Mouse (Mus musculus): ENCODE measurements around the gene Glce. TPM values are rescaled to one million over a fixed set of nuclear protein-coding genes. Genes with fewer than 3 reads are reported as not detected.

Glce gene
- polyA plus RNA-seq, 1 experiment from 2014 or later: 27.6 TPM

DNA sequence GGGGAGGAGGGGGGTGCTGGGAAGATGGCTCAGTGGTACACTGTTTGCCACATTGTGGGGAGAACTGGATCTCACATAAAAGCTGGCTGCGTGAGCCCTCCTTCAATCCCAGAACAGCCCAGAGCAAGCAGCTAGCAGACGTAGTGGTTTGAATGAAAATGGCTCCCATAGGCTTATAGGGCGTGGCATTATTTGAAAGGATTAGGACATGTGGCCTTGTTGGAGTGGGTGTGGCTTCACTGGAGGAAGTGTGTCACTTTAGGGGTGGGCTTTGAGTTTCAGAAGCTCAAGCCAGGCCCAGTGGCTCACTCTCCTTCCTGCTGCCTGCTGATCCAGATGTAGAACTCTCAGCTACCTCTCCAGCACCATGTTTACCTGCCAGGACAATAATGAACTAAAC is 90.2 kb downstream of the Glce start:
- no peak overlapping the region for H3K4me2 ChIP-seq (replicated peaks; ENCODE audit: low read depth, low read length)
- no peak for ATAC-seq (ENCODE audit: insufficient number of reproducible peaks, insufficient read depth, low FRiP score, low read depth)
- H3K27me3 ChIP-seq (ENCODE audit: control insufficient read depth, insufficient read depth, low read length): no peaks in the 10 kb centered on the region
- H3K4me3 ChIP-seq (ENCODE audit: low read depth, low read length): no peak overlapping the region
- H3K27ac ChIP-seq (ENCODE audit: low read length): no peak overlapping the region
- H3K9ac ChIP-seq (replicated peaks; ENCODE audit: low read depth, low read length): no peak overlapping the region
- no peaks in the 10 kb centered on the region for H3K9me3 ChIP-seq (ENCODE audit: control insufficient read depth, low read depth, low read length)
- WGBS: 89% methylated on average over 3 of the region's 3 CpGs
- H3K36me3 ChIP-seq (ENCODE audit: control insufficient read depth, insufficient read depth, low read length): no peaks in the 10 kb centered on the region
- H3K4me1 ChIP-seq (ENCODE audit: control insufficient read depth, insufficient read depth, low read length): no peaks in the 10 kb centered on the region

DNA sequence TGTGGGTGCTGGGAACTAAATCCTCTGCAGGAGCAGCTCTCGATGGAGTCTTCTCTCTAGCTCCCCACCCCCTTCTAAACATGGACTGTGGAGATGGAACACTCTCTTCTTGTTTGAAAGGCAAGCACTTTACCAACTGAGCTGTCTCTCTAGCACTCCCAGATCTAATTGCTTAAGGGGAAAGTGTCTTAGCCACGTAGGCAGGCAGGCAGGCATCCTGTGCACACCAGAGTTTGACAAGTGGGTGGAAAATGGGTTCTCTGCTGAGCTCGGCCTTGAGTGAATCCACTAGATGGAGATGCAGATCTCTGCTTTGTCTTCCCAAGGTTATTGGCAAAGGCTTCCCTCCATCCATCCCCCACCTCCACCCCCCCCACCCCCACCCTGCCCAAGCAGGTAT is 94.4 kb downstream of the Glce start:
- Histone ChIP-seq H3K36me3 (ENCODE audit: control insufficient read depth, insufficient read depth, low read length) (no peaks in the 10 kb centered on the region), H3K4me1 (ENCODE audit: control insufficient read depth, insufficient read depth, low read length) (0 out of 2 replicates have a peak, but pooled peaks cover 6% of the 10 kb centered on the region), H3K9me3 (ENCODE audit: control insufficient read depth, low read depth, low read length) (no peaks in the 10 kb centered on the region), H3K4me2 (replicated peaks; ENCODE audit: low read depth, low read length) (no peak overlapping the region), H3K27me3 (ENCODE audit: control insufficient read depth, insufficient read depth, low read length) (no peaks in the 10 kb centered on the region), H3K9ac (replicated peaks; ENCODE audit: low read depth, low read length) (no peak overlapping the region), H3K4me3 (ENCODE audit: low read depth, low read length) (no peak overlapping the region), H3K27ac (ENCODE audit: low read length) (no peak overlapping the region)
- WGBS: 46% methylated on average over 3 of the region's 3 CpGs
- no peak for ATAC-seq (ENCODE audit: insufficient number of reproducible peaks, insufficient read depth, low FRiP score, low read depth)

DNA sequence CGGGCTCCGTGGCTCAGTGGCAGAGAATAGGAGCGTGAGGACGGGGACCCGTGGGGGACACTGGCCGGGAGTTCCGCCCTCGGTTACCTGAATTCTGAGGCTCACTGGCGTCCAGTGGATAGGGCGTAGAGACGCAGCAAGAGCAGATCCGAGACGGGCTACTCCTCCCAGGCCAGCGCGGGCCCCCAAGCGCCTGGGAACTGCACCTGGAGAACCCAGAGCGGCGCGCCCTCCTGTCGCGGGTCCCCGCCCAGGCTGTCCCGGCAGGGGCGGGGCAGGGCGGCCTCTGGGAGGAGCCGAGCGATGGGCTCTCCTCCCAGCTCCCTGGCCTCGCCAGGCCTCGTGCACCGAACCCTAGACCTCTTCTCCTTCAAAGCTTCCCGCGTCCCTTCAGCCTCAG is 95.9 kb downstream of the Glce start, which contains the start of gene Paqr5:
Gene Paqr5 (minus strand): TSS at position 257 of the 400 bp plus-strand sequence.
- no peaks in the 10 kb centered on the region for H3K36me3 ChIP-seq (ENCODE audit: control insufficient read depth, insufficient read depth, low read length)
- ATAC-seq (ENCODE audit: insufficient number of reproducible peaks, insufficient read depth, low FRiP score, low read depth): peak; percentile 85
- under 1% methylated on average over 32 of the region's 32 CpGs for WGBS
- H3K4me3 ChIP-seq (ENCODE audit: low read depth, low read length): peak within 1 kb of the TSS; percentile 40
- H3K4me1 ChIP-seq (ENCODE audit: control insufficient read depth, insufficient read depth, low read length): peaks cover 9% of the 10 kb centered on the region; the same call in 1 of the 2 replicates
- H3K9me3 ChIP-seq (ENCODE audit: control insufficient read depth, low read depth, low read length): no peaks in the 10 kb centered on the region
- H3K27ac ChIP-seq (ENCODE audit: low read length): no peak within 1 kb of the TSS
- no peaks in the 10 kb centered on the region for H3K27me3 ChIP-seq (ENCODE audit: control insufficient read depth, insufficient read depth, low read length)
- peak within 1 kb of the TSS; percentile 71 for H3K4me2 ChIP-seq (replicated peaks; ENCODE audit: low read depth, low read length)
- peak within 1 kb of the TSS; percentile 26; the same call in 1 of the 2 replicates for H3K9ac ChIP-seq (replicated peaks; ENCODE audit: low read depth, low read length)

DNA sequence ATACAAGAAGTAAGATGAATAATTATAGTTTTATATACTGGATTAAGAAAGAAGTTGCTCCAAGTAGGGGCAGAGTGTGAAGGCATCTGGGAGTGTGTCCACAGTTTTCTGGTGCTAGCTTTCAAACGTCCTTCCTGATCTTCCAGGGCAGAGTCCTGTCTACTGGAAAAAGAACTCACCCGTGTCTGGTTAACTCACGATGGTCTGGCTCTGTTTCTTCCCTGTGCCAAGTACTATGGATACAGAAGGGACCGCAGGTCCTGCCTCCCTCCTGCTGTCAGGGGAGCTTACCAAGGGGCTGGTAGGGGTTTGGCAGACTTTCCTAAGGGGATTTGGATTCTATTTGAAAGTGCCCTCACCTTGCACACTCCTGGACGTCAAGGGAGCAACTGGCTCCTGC is 97.4 kb downstream of the Glce start:
- Histone ChIP-seq H3K4me1 (ENCODE audit: control insufficient read depth, insufficient read depth, low read length) (peaks cover 11% of the 10 kb centered on the region; the same call in 1 of the 2 replicates), H3K27me3 (ENCODE audit: control insufficient read depth, insufficient read depth, low read length) (no peaks in the 10 kb centered on the region), H3K4me3 (ENCODE audit: low read depth, low read length) (no peak overlapping the region), H3K9me3 (ENCODE audit: control insufficient read depth, low read depth, low read length) (no peaks in the 10 kb centered on the region), H3K9ac (replicated peaks; ENCODE audit: low read depth, low read length) (no peak overlapping the region), H3K36me3 (ENCODE audit: control insufficient read depth, insufficient read depth, low read length) (no peaks in the 10 kb centered on the region), H3K4me2 (replicated peaks; ENCODE audit: low read depth, low read length) (no peak overlapping the region; the same call in 1 of the 2 replicates), H3K27ac (ENCODE audit: low read length) (no peak overlapping the region)
- 51% methylated on average over 5 of the region's 5 CpGs for WGBS
- no peak for ATAC-seq (ENCODE audit: insufficient number of reproducible peaks, insufficient read depth, low FRiP score, low read depth)

DNA sequence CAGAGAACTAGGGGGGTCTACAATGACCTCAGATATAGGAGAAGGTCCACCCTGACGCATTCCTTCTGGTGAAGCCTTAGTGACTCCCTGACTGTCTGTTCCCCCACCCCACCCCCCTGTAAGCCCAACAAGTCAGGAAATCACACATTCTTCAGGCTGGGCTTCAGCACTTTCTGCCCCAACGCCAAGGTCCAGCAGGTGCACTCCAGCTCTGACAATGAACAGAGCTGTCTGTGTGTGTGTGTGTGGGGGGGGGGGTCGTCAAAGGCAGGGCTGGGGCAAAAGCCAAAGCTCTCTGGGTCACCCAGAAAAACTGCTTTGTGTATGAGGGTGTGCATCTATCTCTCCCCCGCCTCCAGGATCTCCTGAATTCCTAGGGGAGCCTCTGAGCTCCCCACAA is 98.6 kb downstream of the Glce start:
- H3K27me3 ChIP-seq (ENCODE audit: control insufficient read depth, insufficient read depth, low read length): no peaks in the 10 kb centered on the region
- H3K4me3 ChIP-seq (ENCODE audit: low read depth, low read length): no peak overlapping the region
- H3K4me2 ChIP-seq (replicated peaks; ENCODE audit: low read depth, low read length): no peak overlapping the region
- peaks cover 11% of the 10 kb centered on the region; the same call in 1 of the 2 replicates for H3K4me1 ChIP-seq (ENCODE audit: control insufficient read depth, insufficient read depth, low read length)
- H3K9me3 ChIP-seq (ENCODE audit: control insufficient read depth, low read depth, low read length): no peaks in the 10 kb centered on the region
- 37% methylated on average over 4 of the region's 4 CpGs for WGBS
- H3K27ac ChIP-seq (ENCODE audit: low read length): no peak overlapping the region
- no peak overlapping the region for H3K9ac ChIP-seq (replicated peaks; ENCODE audit: low read depth, low read length)
- no peak for ATAC-seq (ENCODE audit: insufficient number of reproducible peaks, insufficient read depth, low FRiP score, low read depth)
- H3K36me3 ChIP-seq (ENCODE audit: control insufficient read depth, insufficient read depth, low read length): no peaks in the 10 kb centered on the region

DNA sequence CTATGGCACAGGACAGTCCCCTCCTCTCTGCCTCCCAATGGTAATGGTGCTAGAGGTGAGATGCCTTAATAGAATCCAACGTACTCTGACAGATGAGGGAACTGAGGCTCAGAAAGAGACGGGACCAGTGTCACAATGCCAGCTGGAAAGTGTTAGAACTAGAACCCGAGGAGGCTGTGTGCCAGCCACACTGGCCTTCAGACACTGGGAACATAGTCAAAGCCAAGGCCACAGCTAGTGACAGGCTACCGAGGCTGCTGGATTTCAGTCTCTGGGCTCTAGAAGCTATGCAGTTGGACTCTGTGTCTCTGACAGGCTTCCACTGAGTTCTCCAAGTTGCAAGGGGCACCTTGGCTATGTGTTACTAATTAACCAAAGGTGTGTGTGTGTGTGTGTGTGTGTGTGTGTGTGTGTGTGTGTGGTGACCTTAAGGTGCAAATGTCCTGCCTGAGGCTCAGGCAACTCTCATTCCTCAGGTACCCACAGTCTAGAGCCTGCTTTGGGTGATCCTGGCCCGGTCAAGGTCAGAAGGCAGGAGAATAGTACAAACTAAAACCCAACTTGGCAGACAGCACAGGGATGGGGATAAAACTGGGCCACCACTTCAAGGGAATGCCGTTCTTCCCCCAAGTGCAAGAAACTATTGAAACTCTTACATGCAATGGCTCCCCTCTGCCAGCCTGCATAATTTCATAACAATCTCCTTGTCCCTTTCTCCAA is 99.3 kb downstream of the Glce start:
- Histone ChIP-seq H3K27ac (ENCODE audit: low read length) (no peak overlapping the region), H3K4me1 (ENCODE audit: control insufficient read depth, insufficient read depth, low read length) (peaks cover 11% of the 10 kb centered on the region; the same call in 1 of the 2 replicates), H3K9me3 (ENCODE audit: control insufficient read depth, low read depth, low read length) (no peaks in the 10 kb centered on the region), H3K4me3 (ENCODE audit: low read depth, low read length) (no peak overlapping the region), H3K27me3 (ENCODE audit: control insufficient read depth, insufficient read depth, low read length) (no peaks in the 10 kb centered on the region), H3K4me2 (replicated peaks; ENCODE audit: low read depth, low read length) (no peak overlapping the region), H3K36me3 (ENCODE audit: control insufficient read depth, insufficient read depth, low read length) (no peaks in the 10 kb centered on the region), H3K9ac (replicated peaks; ENCODE audit: low read depth, low read length) (no peak overlapping the region)
- ATAC-seq (ENCODE audit: insufficient number of reproducible peaks, insufficient read depth, low FRiP score, low read depth): peak; percentile 15; the same call in 1 of the 2 replicates
- WGBS: 81% methylated on average over 6 of the region's 6 CpGs

DNA sequence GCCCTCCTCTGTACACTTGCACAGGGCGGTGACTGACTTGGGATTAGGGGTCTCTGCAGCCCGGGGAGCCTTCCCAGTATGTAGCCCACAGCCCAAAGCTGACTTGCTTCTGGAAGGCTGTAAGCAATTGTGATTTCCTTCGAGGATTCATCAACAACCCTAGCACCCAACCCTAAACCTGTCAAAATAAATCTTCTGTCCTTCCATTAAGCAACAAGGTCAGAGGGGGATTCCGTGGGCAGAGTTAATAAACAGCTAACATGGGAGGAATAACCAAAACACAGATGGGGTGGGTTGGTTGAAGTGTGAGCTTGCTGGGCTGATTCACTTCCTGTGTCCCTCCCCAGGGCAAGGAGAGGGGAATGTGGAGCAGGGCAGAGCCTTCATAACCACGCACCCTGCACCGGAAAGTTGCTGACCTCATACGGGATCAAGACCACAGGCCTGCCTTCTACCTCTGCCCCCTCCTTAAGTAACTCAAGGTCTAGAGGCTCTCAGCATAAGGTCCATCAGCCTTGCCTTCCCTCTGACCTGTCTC is 100.8 kb downstream of the Glce start:
- Histone ChIP-seq H3K9me3 (ENCODE audit: control insufficient read depth, low read depth, low read length) (no peaks in the 10 kb centered on the region), H3K27ac (ENCODE audit: low read length) (no peak overlapping the region), H3K36me3 (ENCODE audit: control insufficient read depth, insufficient read depth, low read length) (no peaks in the 10 kb centered on the region), H3K27me3 (ENCODE audit: control insufficient read depth, insufficient read depth, low read length) (no peaks in the 10 kb centered on the region), H3K4me3 (ENCODE audit: low read depth, low read length) (no peak overlapping the region), H3K4me2 (replicated peaks; ENCODE audit: low read depth, low read length) (0 out of 2 replicates have a peak overlapping the region, but pooled peaks have one; percentile 7), H3K9ac (replicated peaks; ENCODE audit: low read depth, low read length) (no peak overlapping the region), H3K4me1 (ENCODE audit: control insufficient read depth, insufficient read depth, low read length) (peaks cover 7% of the 10 kb centered on the region; the same call in 1 of the 2 replicates)
- no peak for ATAC-seq (ENCODE audit: insufficient number of reproducible peaks, insufficient read depth, low FRiP score, low read depth)
- WGBS: 35% methylated on average over 7 of the region's 7 CpGs

DNA sequence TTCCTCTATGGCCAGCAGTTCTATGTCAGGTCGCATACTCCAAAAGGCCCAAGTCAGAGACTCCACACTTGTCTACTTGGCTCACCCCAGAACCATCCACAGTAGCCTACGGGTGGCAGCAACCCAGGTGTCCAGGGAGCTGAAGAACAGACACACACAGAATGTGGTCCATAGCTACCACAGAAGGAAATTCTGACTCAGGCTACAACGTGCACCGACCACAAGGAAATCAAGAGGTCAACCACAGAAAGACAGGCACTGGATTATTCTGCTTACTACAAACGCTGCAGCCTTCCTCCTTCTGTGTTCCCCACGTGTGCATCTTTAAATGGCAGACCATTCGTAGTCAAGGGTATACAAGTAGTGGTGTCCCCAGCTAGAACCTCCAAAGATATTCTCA is 102.2 kb downstream of the Glce start:
- 89% methylated on average over 7 of the region's 7 CpGs for WGBS
- Histone ChIP-seq H3K4me1 (ENCODE audit: control insufficient read depth, insufficient read depth, low read length) (peaks cover 6% of the 10 kb centered on the region; the same call in 1 of the 2 replicates), H3K4me3 (ENCODE audit: low read depth, low read length) (no peak overlapping the region), H3K4me2 (replicated peaks; ENCODE audit: low read depth, low read length) (no peak overlapping the region), H3K9me3 (ENCODE audit: control insufficient read depth, low read depth, low read length) (no peaks in the 10 kb centered on the region), H3K27me3 (ENCODE audit: control insufficient read depth, insufficient read depth, low read length) (no peaks in the 10 kb centered on the region), H3K27ac (ENCODE audit: low read length) (no peak overlapping the region), H3K36me3 (ENCODE audit: control insufficient read depth, insufficient read depth, low read length) (no peaks in the 10 kb centered on the region), H3K9ac (replicated peaks; ENCODE audit: low read depth, low read length) (no peak overlapping the region)
- ATAC-seq (ENCODE audit: insufficient number of reproducible peaks, insufficient read depth, low FRiP score, low read depth): no peak

Data from stomach, embryonic 14.5 days (tissue).